Mouse (Mus musculus) neutrophil, adult 5-6 weeks (primary cell): Measurements from ENCODE around the gene Hmga1. TPM values are rescaled to one million over a fixed set of nuclear protein-coding genes. Genes with fewer than 3 reads are reported as not detected.

ENCODE experiments used
- ATAC-seq: fragments of 151-379, 151-347 bp; 2 replicates; pipeline ENCODE4 v1.8.0; 2017; ENCODE audit warnings: mild to moderate bottlenecking, moderate TSS enrichment; ENCODE audit not compliant: insufficient number of reproducible peaks, poor library complexity, low FRiP score, severe bottlenecking; ENCODE audit errors: extremely low read depth
- total RNA-seq: library from RNA; stranded (forward); fragments of 200-1000 nt; gene quantifications from 2 replicates; pipeline ENCODE4 v1.2.3, GENCODE M21; 2017

Gene Hmga1
- total RNA-seq, 1 experiment from 2014 or later: 29.8 TPM

- ATAC-seq: peak; percentile 46
These were observed 655 bp upstream of the Hmga1 start for GRCm38 (mm10) chr17:27555512-27556172.

- no peak for ATAC-seq
These were observed 1.1 kb downstream of the Hmga1 start for GRCm38 (mm10) chr17:27557181-27557926.

- no peak for ATAC-seq
These were observed 1.8 kb downstream of the Hmga1 start for GRCm38 (mm10) chr17:27557927-27558661.

GRCm38 (mm10) chr17:27558845-27559244 is 2.5 kb downstream of the Hmga1 start:
- ATAC-seq: no peak

- ATAC-seq: no peak
These were observed 3.3 kb downstream of the Hmga1 start for GRCm38 (mm10) chr17:27559596-27559995.

GRCm38 (mm10) chr17:27560926-27561480 is 4.7 kb downstream of the Hmga1 start:
- no peak for ATAC-seq

- no peak for ATAC-seq
These were observed 5.7 kb downstream of the Hmga1 start for GRCm38 (mm10) chr17:27561809-27562526.

- ATAC-seq: no peak
These were observed 7.5 kb downstream of the Hmga1 start for GRCm38 (mm10) chr17:27563771-27564244.

GRCm38 (mm10) chr17:27564391-27565162 is 8.3 kb downstream of the Hmga1 start:
- no peak for ATAC-seq

- peak; percentile 79 for ATAC-seq
These were observed 9.1 kb downstream of the Hmga1 start, which contains the start of gene AI413582 for GRCm38 (mm10) chr17:27565163-27565941. Gene AI413582, minus strand, starts transcription at chr17:27565756.

- no peak for ATAC-seq
These were observed 9.6 kb downstream of the Hmga1 start for GRCm38 (mm10) chr17:27565942-27566267.

- ATAC-seq: no peak
These were observed 11.9 kb downstream of the Hmga1 start for GRCm38 (mm10) chr17:27568228-27568627.

- no peak for ATAC-seq
These were observed 15.0 kb downstream of the Hmga1 start for GRCm38 (mm10) chr17:27571315-27571714.

GRCm38 (mm10) chr17:27573772-27574320 is 17.5 kb downstream of the Hmga1 start:
- no peak for ATAC-seq

GRCm38 (mm10) chr17:27574470-27575115 is 18.3 kb downstream of the Hmga1 start:
- no peak for ATAC-seq

GRCm38 (mm10) chr17:27575116-27575776 is 18.9 kb downstream of the Hmga1 start:
- no peak for ATAC-seq
